Mouse (Mus musculus) intestine, postnatal 0 days (tissue): ENCODE measurements at regions not wholly inside any gene's neighbourhood (a gene's known extent, or its start where the extent isn't known, plus 50 kb on each side); places are given as distances from the start of the nearest gene placed in this dataset.

Experiments used
- ATAC-seq: fragments of 200-750 bp; cut with Nextera tagmentation; 2 replicates; pipeline ENCODE4 v1.8.0; 2017; ENCODE audit warnings: mild to moderate bottlenecking, moderate TSS enrichment, moderate library complexity
- H3K27ac ChIP-seq: fragments of 300-500 bp; sonication (generic); 2 replicates; pipeline ENCODE4 v1.5.1; 2014; ENCODE audit warnings: mild to moderate bottlenecking, low read depth, low read length, moderate library complexity
- H3K27me3 ChIP-seq: fragments of 300-500 bp; sonication (generic); replicated peaks from 2 replicates; pipeline ENCODE4 v1.6.1; 2014; ENCODE audit warnings: low read length, mixed read lengths; ENCODE audit not compliant: control insufficient read depth, insufficient read depth
- H3K36me3 ChIP-seq: fragments of 300-500 bp; sonication (generic); 2 replicates; pipeline ENCODE4 v1.6.1; 2014; ENCODE audit warnings: mild to moderate bottlenecking, moderate library complexity; ENCODE audit not compliant: control insufficient read depth, insufficient read depth
- H3K4me1 ChIP-seq: fragments of 300-500 bp; sonication (generic); replicated peaks from 2 replicates; pipeline ENCODE4 v1.6.1; 2014; ENCODE audit warnings: antibody characterized with exemption, low read length, mixed read lengths; ENCODE audit not compliant: control insufficient read depth, insufficient read depth
- H3K4me2 ChIP-seq: fragments of 300-500 bp; sonication (generic); replicated peaks from 2 replicates; pipeline ENCODE4 v1.6.1; 2014; ENCODE audit warnings: low read depth, mild to moderate bottlenecking, moderate library complexity
- H3K4me3 ChIP-seq: fragments of 300-500 bp; sonication (generic); 2 replicates; pipeline ENCODE4 v1.5.1; 2014; ENCODE audit warnings: low read depth, low read length
- H3K9ac ChIP-seq: fragments of 300-500 bp; sonication (generic); 2 replicates; pipeline ENCODE4 v1.6.1; 2014; ENCODE audit warnings: mild to moderate bottlenecking, low read depth, low read length
- H3K9me3 ChIP-seq: fragments of 300-500 bp; sonication (generic); 2 replicates; pipeline ENCODE4 v1.6.1; 2016; ENCODE audit warnings: mixed run types; ENCODE audit not compliant: control insufficient read depth
- CTCF ChIP-seq: sonication (generic); IDR thresholded peaks from 2 replicates; pipeline ENCODE4 v1.5.1; 2016; ENCODE audit warnings: low read depth, mild to moderate bottlenecking, control low read depth, antibody characterized with exemption, moderate library complexity
- WGBS: fragments of 180-500 bp; shearing (Covaris S2); extraction: QIAGEN DNeasy Blood & Tissue Kit; methylation state at CpG from one replicate; pipeline ENCODE4 v1.1.7; 2014; 5-methylcytosine and 5-hydroxymethylcytosine counted together

DNA sequence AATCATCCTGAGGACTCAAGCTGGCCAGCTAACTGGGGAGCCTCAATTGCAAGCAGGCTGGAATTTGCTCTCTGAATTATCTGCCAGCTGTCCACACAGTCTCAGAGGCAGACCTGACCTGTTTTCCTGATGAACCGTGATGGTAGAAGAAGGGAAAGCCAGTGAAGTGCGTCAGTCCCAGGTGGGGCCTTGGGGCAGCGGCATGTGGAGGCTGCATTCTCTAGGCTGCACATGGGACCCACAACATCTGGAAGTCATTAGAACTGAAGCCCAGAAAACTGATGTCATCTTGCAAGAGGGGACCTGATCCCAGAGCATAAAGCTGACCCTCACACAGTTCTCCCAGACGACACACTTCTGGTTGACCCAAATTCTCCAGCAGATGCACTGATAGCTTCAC lies 84.6 kb upstream of the Dusp10 start:
- no peaks in the 10 kb centered on the region for H3K4me1 ChIP-seq
- no peaks in the 10 kb centered on the region for H3K9me3 ChIP-seq
- no peak overlapping the region for H3K4me2 ChIP-seq
- no peak overlapping the region for H3K9ac ChIP-seq
- H3K27ac ChIP-seq, result no peak overlapping the region
- no peaks in the 10 kb centered on the region for H3K36me3 ChIP-seq
- no peak overlapping the region for H3K4me3 ChIP-seq
- no peak for ATAC-seq
- no peak for TF ChIP-seq CTCF
- WGBS, result 82% methylated on average over 4 of the region's 4 CpGs
- no peaks in the 10 kb centered on the region for H3K27me3 ChIP-seq

DNA sequence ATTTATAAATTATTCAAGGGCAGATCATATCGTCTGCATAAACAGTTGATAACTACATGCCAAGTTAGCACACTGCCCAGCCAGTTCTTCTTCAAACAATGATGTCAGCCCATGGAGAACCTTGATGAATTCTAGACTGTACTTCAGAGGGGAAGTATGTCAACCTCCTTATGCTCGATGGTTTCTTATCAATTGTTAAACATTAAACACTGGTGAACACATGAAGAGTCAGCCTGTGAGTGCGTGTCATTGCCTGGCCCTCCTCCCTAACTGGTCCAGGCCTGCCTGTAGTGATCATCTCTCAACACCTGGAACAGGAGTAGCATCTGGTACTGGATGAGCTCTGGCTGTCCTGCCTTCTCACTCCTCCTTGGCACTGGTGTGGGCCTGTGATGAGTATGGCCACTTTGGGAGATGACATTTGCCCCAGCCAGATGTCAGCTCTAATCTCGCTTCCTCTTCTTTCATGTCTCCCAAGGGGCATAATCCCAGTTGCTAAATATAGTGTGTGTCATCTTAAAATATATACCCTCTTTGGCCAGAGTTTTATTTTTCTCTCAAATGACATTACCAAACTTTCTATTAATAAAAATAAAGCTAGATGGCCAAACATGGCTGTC lies 82.6 kb upstream of the Dusp10 start:
- Histone ChIP-seq H3K4me1 (no peaks in the 10 kb centered on the region), H3K9ac (no peak overlapping the region), H3K36me3 (no peaks in the 10 kb centered on the region), H3K4me3 (no peak overlapping the region), H3K27me3 (no peaks in the 10 kb centered on the region), H3K27ac (no peak overlapping the region), H3K9me3 (no peaks in the 10 kb centered on the region), H3K4me2 (no peak overlapping the region)
- no peak for TF ChIP-seq CTCF
- 46% methylated on average over 4 of the region's 4 CpGs for WGBS
- no peak for ATAC-seq

DNA sequence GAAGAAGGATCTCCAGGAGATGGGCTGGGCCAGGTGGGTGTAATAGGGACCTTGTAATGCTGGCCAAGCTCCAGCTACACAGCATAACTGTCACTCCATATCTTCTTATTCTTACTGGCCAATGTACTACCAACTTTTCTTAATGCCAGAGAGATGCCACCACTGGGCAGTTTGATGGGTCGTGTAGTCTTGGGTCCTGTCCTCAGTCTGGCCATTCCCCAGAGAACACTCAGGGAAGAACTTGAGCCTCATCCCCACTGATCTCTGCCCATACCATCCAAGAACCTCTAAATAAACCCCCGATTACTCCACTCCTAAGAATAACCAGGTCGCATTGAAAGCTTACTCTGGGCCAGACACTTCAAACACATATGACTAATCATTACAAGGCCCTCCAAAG lies 82.0 kb upstream of the Dusp10 start:
- Histone ChIP-seq H3K9ac (no peak overlapping the region), H3K27ac (no peak overlapping the region), H3K4me1 (no peaks in the 10 kb centered on the region), H3K4me2 (no peak overlapping the region), H3K27me3 (no peaks in the 10 kb centered on the region), H3K9me3 (no peaks in the 10 kb centered on the region), H3K36me3 (no peaks in the 10 kb centered on the region), H3K4me3 (no peak overlapping the region)
- no peak for TF ChIP-seq CTCF
- WGBS, result 65% methylated on average over 3 of the region's 3 CpGs
- no peak for ATAC-seq

DNA sequence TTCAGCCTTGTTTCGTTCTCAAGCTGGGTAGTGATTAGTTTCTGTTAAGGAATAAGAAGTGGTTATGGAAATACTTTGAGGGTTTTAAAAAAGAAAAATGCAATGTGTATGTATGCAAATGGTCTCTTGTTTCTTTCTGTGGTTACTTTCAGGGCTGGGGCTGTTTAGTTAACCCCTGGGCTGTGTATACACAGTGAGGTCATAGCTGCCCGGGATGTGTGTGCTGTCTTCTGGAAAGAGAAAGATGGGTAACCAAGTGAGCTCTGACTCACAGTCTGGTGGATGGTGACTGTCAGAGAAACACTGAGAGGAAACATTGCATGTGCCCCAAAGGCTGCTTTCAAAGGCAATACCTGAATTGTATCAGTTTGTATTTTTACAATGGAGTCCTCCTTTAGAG lies 79.3 kb upstream of the Dusp10 start:
- TF ChIP-seq CTCF, result no peak
- no peak overlapping the region for H3K4me3 ChIP-seq
- no peaks in the 10 kb centered on the region for H3K27me3 ChIP-seq
- ATAC-seq, result no peak
- WGBS, result 38% methylated on average over 2 of the region's 2 CpGs
- no peaks in the 10 kb centered on the region for H3K9me3 ChIP-seq
- H3K36me3 ChIP-seq, result no peaks in the 10 kb centered on the region
- H3K27ac ChIP-seq, result no peak overlapping the region
- no peak overlapping the region for H3K4me2 ChIP-seq
- H3K9ac ChIP-seq, result no peak overlapping the region
- no peaks in the 10 kb centered on the region for H3K4me1 ChIP-seq

DNA sequence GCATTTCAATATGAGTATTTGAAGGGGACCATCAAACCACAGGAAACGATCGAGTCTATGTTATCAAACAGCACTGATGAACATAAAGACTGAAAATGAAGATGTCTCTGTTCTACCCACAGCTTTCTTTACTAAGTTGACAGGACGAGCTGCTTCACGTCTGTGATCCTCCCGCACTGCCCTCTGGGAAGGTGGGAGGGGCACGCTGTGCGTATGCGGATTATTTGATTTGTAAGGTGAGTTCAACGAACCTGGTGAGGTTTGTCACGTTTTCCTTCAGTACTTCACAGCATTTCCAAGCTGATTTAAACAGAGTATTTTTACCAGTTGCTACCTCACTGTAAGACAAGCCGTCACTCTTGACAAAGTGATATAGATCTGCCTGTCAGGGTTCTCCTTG lies 75.9 kb upstream of the Dusp10 start:
- Histone ChIP-seq H3K4me1 (no peaks in the 10 kb centered on the region), H3K27ac (no peak overlapping the region), H3K27me3 (no peaks in the 10 kb centered on the region), H3K9ac (no peak overlapping the region), H3K9me3 (no peaks in the 10 kb centered on the region), H3K4me2 (no peak overlapping the region), H3K36me3 (no peaks in the 10 kb centered on the region), H3K4me3 (no peak overlapping the region)
- TF ChIP-seq CTCF, result no peak
- 87% methylated on average over 11 of the region's 11 CpGs for WGBS
- ATAC-seq, result no peak

DNA sequence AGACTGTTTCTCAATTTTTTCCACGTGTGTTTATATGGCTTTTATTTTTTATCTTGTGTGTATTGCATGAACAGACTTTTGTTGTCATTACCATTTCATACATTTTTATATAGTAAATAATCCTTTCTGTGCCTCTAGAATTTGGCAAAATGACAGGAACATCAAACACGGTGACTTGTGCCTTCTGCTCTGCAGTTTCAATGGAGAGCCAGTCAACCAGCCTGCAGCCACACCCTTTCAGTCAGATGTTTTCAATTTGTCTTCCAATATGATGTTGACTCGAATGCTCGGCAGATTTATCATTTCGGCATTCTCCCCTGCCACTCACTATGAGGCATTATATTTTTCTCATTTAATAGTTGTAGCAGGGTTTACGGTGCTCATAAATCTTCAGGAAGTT lies 74.7 kb upstream of the Dusp10 start:
- no peaks in the 10 kb centered on the region for H3K36me3 ChIP-seq
- H3K27me3 ChIP-seq, result no peaks in the 10 kb centered on the region
- no peaks in the 10 kb centered on the region for H3K9me3 ChIP-seq
- no peak overlapping the region for H3K4me3 ChIP-seq
- no peak for TF ChIP-seq CTCF
- no peak overlapping the region for H3K27ac ChIP-seq
- no peaks in the 10 kb centered on the region for H3K4me1 ChIP-seq
- H3K9ac ChIP-seq, result no peak overlapping the region
- ATAC-seq, result no peak
- no peak overlapping the region for H3K4me2 ChIP-seq
- 77% methylated on average over 6 of the region's 6 CpGs for WGBS

DNA sequence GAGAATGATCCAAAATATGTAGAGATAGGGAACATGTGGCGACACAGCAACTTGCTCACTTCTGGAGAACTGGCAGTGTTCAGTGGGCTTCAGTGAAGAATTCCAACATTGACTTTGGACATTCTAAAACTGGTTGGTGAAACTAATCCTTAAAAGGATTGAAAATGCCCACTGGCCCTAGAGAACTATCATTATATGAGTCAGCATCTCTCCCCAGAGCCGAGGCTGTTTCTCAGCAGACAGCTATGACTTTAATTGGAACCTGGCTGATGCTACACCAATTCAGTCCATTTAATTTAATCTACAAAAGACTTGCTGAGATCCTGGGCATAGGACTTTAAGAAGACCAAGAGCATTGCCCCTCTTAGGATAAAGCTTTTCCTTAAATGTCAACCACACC lies 72.4 kb upstream of the Dusp10 start:
- Histone ChIP-seq H3K4me3 (no peak overlapping the region), H3K27ac (no peak overlapping the region), H3K9me3 (no peaks in the 10 kb centered on the region), H3K27me3 (no peaks in the 10 kb centered on the region), H3K9ac (no peak overlapping the region), H3K36me3 (no peaks in the 10 kb centered on the region), H3K4me2 (no peak overlapping the region), H3K4me1 (no peaks in the 10 kb centered on the region)
- no peak for TF ChIP-seq CTCF
- no peak for ATAC-seq
- 89% methylated on average over 2 of the region's 2 CpGs for WGBS
